Mouse (Mus musculus) C2C12 (cell line): ENCODE measurements around the gene Lrrc8d.

ENCODE experiments used
- CEBPB ChIP-seq: IDR thresholded peaks from one replicate; pipeline ENCODE4 v1.6.1; 2011; ENCODE audit warnings: low read depth, mild to moderate bottlenecking, control low read depth, moderate library complexity
- CTCF ChIP-seq: IDR thresholded peaks from one replicate; pipeline ENCODE4 v1.5.1; 2011; ENCODE audit not compliant: control insufficient read depth, insufficient read depth, insufficient read length
- USF1 ChIP-seq: IDR thresholded peaks from one replicate; pipeline ENCODE4 v1.6.1; 2011; ENCODE audit warnings: low read depth, mild to moderate bottlenecking, control low read depth, moderate library complexity

DNA sequence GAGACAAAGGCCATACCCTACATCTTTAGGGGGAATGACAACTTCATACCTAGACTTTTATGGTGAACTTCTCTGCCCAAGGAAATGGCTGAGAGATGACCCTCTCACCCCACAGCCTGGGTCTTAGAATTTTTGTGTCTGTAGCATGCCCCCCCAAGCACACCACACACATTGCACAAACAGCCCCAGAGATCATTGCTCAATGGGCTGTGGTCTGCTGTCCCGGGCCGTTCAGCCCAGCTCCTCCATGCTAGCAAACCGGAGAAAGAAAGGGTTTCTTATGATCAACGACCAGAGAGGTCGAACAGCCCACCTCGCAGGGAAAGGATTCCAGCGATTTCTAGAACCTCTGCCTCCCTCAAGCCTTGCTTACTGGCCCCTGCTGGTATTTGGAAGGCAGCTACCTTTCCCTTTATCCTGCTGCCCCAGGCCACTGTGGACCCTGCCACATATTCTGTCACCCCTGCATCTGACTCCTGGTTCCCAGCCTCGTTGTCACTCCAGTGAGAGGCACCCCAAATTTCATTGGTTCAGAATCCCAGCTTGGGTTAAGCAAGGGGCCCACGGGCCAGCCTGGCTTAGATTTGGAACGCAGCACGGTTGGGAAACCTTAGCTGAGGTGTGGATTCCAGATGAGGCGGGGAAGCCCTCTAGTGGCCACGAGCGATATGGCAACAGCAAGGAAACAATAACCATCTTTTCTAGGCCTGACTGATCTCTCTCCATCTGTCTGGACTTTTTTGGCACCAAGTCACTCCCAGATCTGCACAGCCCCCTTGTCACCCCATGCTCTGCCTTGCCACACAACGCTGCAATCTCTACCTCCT lies 45.3 kb upstream of the Lrrc8d start:
- TF ChIP-seq CTCF: no peak
- TF ChIP-seq USF1: no peak
- no peak for TF ChIP-seq CEBPB
